Mouse (Mus musculus): ENCODE measurements around the gene Bbs12. TPM values are rescaled to one million over a fixed set of nuclear protein-coding genes. Genes with fewer than 3 reads are reported as not detected.

Gene Bbs12
- total RNA-seq, 2 experiments from 2014 or later: 5.1 to 5.5 TPM

Other genes starting within 250 kb of the Bbs12 start
- not detected for gene Adad1, start 249.0 kb upstream of the Bbs12 start, total RNA-seq (2021)
- gene Il2, start 186.6 kb upstream of the Bbs12 start, total RNA-seq (2021): not detected
- not detected for gene Il21, start 79.9 kb upstream of the Bbs12 start, total RNA-seq (2021)
- 1 to 10 TPM; 3.3 to 7.0 TPM for gene Cetn4, start 154 bp downstream of the Bbs12 start, total RNA-seq (2021)
- gene Fgf2, start 35.8 kb downstream of the Bbs12 start, total RNA-seq (2021): 1 to 10 TPM; 3.0 to 7.0 TPM
- gene Spata5, start 107.3 kb downstream of the Bbs12 start, total RNA-seq (2021): 10 to 100 TPM; 29.4 to 40.4 TPM
- gene Nudt6, start 107.7 kb downstream of the Bbs12 start, total RNA-seq (2021): 10 to 100 TPM; 15.3 to 25.7 TPM

All from adrenal gland, postnatal 36 days (tissue).